Mouse (Mus musculus): ENCODE measurements around the gene Rbmx. TPM values are rescaled to one million over a fixed set of nuclear protein-coding genes. Genes with fewer than 3 reads are reported as not detected.

The Rbmx gene
- total RNA-seq, 2 experiments from 2014 or later, result 74.0 to 81.2 TPM

Other genes with a start within 250 kb of the Rbmx start
- gene Cd40lg, start 180.9 kb downstream of the Rbmx start, total RNA-seq (2014; fragmentation: Nextera tagmentation), result not detected in 2 replicates
- gene Cd40lg, start 180.9 kb downstream of the Rbmx start, total RNA-seq (2017), result not detected in 2 replicates
- 104 and 126 TPM in 2 replicates for gene Arhgef6, start 54.3 kb downstream of the Rbmx start, total RNA-seq (2014; fragmentation: Nextera tagmentation)
- gene Arhgef6, start 54.3 kb downstream of the Rbmx start, total RNA-seq (2017), result 100 and 119 TPM in 2 replicates
- gene Gm364, start 16.1 kb upstream of the Rbmx start, total RNA-seq (2014; fragmentation: Nextera tagmentation), result not detected in 2 replicates
- 0.46 TPM in 1 of 2 replicates, not detected in the other for gene Gm364, start 16.1 kb upstream of the Rbmx start, total RNA-seq (2017)
- not detected in 2 replicates for gene Gpr101, start 110.7 kb upstream of the Rbmx start, total RNA-seq (2014; fragmentation: Nextera tagmentation)
- not detected in 2 replicates for gene Gpr101, start 110.7 kb upstream of the Rbmx start, total RNA-seq (2017)

Data from granulocyte monocyte progenitor cell, adult 5-6 weeks (primary cell).